Comparison of ENCODE assay signal across 17 mouse cellular contexts in genomic region chr7:53955654-53956053, GRCm38 (mm10).
"Had no signal": no experiment of that assay in that cellular context is flagged by ENCODE, and none has a peak within 500 bp of the region (broad histone marks: within the 10 kb centered on the region; RNA-seq: fewer than 3 reads in every experiment).

No protein-coding gene starts in this region.

- H3K9me3 ChIP-seq: liver, embryonic 13.5 days; liver, embryonic 15.5 days; lung, embryonic 15.5 days; megakaryocyte, embryonic 14.5 days; neural tube, embryonic 12.5 days; stomach, embryonic 15.5 days had no signal

- H3K9ac ChIP-seq: liver, embryonic 13.5 days; liver, embryonic 15.5 days; liver, postnatal 0 days; lung, embryonic 15.5 days; neural tube, embryonic 12.5 days; stomach, embryonic 15.5 days had no signal

- H3K4me2 ChIP-seq: liver, embryonic 13.5 days; liver, embryonic 15.5 days; lung, embryonic 15.5 days; neural tube, embryonic 12.5 days; stomach, embryonic 15.5 days had no signal

- H3K4me3 ChIP-seq: liver, embryonic 13.5 days; liver, embryonic 15.5 days; lung, embryonic 15.5 days; megakaryocyte, embryonic 14.5 days; neural tube, embryonic 12.5 days; stomach, embryonic 15.5 days had no signal

- DNase-seq: liver, embryonic 13.5 days; liver, postnatal 0 days; lung, adult 2 months; lung, postnatal 14 days; lung, postnatal 36 days; right cerebral cortex, postnatal 14 days; thymus, adult 2 months; thymus, postnatal 25 days; thymus, postnatal 4 days had no signal

- H3K36me3 ChIP-seq: liver, embryonic 13.5 days; liver, embryonic 15.5 days; lung, embryonic 15.5 days; neural tube, embryonic 12.5 days; stomach, embryonic 15.5 days had no signal

- ATAC-seq: liver, postnatal 0 days; lung, postnatal 0 days had no signal

- H3K27me3 ChIP-seq: liver, embryonic 13.5 days; liver, embryonic 15.5 days; lung, embryonic 15.5 days; megakaryocyte, embryonic 14.5 days; neural tube, embryonic 12.5 days; stomach, embryonic 15.5 days had no signal

- H3K27ac ChIP-seq: liver, embryonic 13.5 days; liver, embryonic 15.5 days; lung, embryonic 15.5 days; macrophage; neural tube, embryonic 12.5 days; stomach, embryonic 15.5 days; stomach, postnatal 0 days had no signal

- H3K4me1 ChIP-seq: liver, embryonic 13.5 days; liver, embryonic 15.5 days; lung, embryonic 15.5 days; megakaryocyte, embryonic 14.5 days; neural tube, embryonic 12.5 days; stomach, embryonic 15.5 days had no signal
